Mouse (Mus musculus) stomach, embryonic 16.5 days (tissue): ENCODE results near the gene Spag8. TPM values are rescaled to one million over a fixed set of nuclear protein-coding genes. Genes with fewer than 3 reads are reported as not detected.

Experiments used
- ATAC-seq: fragments of 200-750 bp; cut with Nextera tagmentation; 2 replicates; pipeline ENCODE4 v1.8.0; 2017; ENCODE audit warnings: moderate number of reproducible peaks, moderate TSS enrichment; ENCODE audit not compliant: insufficient read depth, low FRiP score
- H3K27ac ChIP-seq: fragments of 300-500 bp; sonication (generic); 2 replicates; pipeline ENCODE4 v1.5.1; 2014; ENCODE audit warnings: low read length
- H3K27me3 ChIP-seq: fragments of 300-500 bp; sonication (generic); 2 replicates; pipeline ENCODE4 v1.6.1; 2014; ENCODE audit warnings: low read length, control low read depth, mixed read lengths; ENCODE audit not compliant: control insufficient read depth, insufficient read depth
- H3K36me3 ChIP-seq: fragments of 300-500 bp; sonication (generic); 2 replicates; pipeline ENCODE4 v1.6.1; 2014; ENCODE audit warnings: low read length; ENCODE audit not compliant: control insufficient read depth, insufficient read depth
- H3K4me1 ChIP-seq: fragments of 300-500 bp; sonication (generic); 2 replicates; pipeline ENCODE4 v1.6.1; 2014; ENCODE audit warnings: low read length, control low read depth, mixed read lengths; ENCODE audit not compliant: control insufficient read depth, insufficient read depth
- H3K4me2 ChIP-seq: fragments of 300-500 bp; sonication (generic); 2 replicates; pipeline ENCODE4 v1.6.1; 2014; ENCODE audit warnings: low read depth, low read length, mixed read lengths
- H3K4me3 ChIP-seq: fragments of 300-500 bp; sonication (generic); replicated peaks from 2 replicates; pipeline ENCODE4 v1.5.1; 2014; ENCODE audit warnings: mild to moderate bottlenecking, low read length
- H3K9ac ChIP-seq: fragments of 300-500 bp; sonication (generic); 2 replicates; pipeline ENCODE4 v1.6.1; 2014; ENCODE audit warnings: low read length
- H3K9me3 ChIP-seq: fragments of 300-500 bp; sonication (generic); replicated peaks from 2 replicates; pipeline ENCODE4 v1.6.1; 2016; ENCODE audit warnings: low read length, control low read depth; ENCODE audit not compliant: control insufficient read depth
- WGBS: fragments of 180-500 bp; shearing (Covaris S2); extraction: QIAGEN DNeasy Blood & Tissue Kit; methylation state at CpG from one replicate; pipeline ENCODE4 v1.1.7; 2014; 5-methylcytosine and 5-hydroxymethylcytosine counted together
- polyA plus RNA-seq: library from polyadenylated mRNA; unstranded; fragments of >200 nt; fragmentation: Nextera tagmentation; extraction: Ambion mirVana; gene quantifications from 2 replicates; pipeline ENCODE4 v1.2.1, GENCODE M21; 2015

The Spag8 gene
- 1.3 TPM in 2 replicates for polyA plus RNA-seq

DNA sequence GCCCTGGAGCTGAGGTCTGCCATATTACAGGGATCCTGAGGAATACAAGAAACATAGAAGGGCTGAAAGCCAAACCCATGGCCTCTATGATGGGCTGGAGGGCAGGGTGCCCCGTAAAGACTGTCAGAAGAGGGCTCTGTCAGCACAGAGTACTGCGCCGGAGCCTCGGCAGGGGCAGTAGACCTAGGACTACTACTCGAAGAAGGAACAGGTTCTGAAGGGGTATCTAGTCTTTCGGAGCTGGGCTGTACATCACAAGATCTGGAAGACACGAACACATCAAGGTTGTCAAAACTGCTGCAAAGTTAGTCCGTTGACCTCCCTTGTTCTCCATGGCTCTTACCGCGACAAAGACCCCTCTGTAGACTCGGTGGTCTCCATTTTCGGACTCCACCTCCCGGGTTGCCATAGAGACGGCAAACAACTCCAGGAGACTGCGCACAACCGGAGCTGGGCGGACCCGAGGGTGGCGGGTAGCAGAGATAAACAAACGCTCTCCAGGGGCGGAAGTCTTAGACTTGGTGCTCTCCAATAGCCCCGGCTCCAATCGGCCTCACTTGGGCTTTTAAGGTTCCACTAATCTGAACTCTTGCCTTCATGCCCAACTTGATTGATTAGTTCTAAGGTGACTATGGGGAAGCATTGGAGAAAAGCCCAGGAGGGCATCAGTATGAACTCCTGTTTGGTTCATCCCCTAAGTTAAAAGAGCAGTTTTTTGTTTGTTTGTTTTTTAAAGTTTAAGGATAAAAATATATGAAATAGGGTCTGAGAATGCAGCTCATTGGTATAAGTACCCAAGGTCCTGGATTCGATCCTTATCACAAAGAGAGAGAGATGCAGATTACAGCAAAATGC, at the start of gene Spag8:
Gene Spag8, minus strand, starts transcription at position 434 of the 855 bp plus-strand sequence.
- no peak within 1 kb of the TSS for H3K9ac ChIP-seq
- H3K27me3 ChIP-seq: no peaks in the 10 kb centered on the region
- H3K36me3 ChIP-seq: peaks cover 11% of the 10 kb centered on the region
- peak within 1 kb of the TSS; percentile 33 for H3K4me3 ChIP-seq
- peaks cover 6% of the 10 kb centered on the region for H3K9me3 ChIP-seq
- no peak for ATAC-seq
- H3K27ac ChIP-seq: no peak within 1 kb of the TSS
- H3K4me2 ChIP-seq: peak within 1 kb of the TSS; percentile 55
- WGBS: 15% methylated on average over 24 of the region's 24 CpGs
- H3K4me1 ChIP-seq: peaks cover 4% of the 10 kb centered on the region

DNA sequence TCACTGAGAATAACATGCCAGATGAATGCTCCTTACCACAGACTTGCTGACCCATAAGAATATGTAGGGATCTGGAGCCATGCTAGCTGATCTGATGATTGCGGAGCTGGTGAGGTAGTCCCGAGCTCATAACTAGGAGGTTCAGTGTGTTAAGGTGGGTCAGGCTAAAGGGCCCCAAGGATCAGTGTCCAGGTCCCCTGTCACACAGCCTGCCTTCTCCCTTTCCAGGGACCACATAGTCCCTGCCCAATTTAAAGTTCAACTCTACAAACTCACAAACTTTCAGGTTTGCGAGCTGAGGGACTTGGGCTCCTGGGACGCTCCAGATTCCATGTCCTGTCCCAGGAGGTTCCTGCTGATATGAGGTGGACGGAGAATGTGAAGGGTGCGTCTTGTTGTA, 47.3 kb upstream of the Spag8 start, which contains the start of gene Olfr70:
Gene Olfr70, minus strand, starts transcription at position 101 of the 400 bp plus-strand sequence.
- no peak for ATAC-seq
- H3K27ac ChIP-seq: no peak within 1 kb of the TSS
- H3K36me3 ChIP-seq: no peaks in the 10 kb centered on the region
- no peaks in the 10 kb centered on the region for H3K4me1 ChIP-seq
- H3K4me2 ChIP-seq: no peak within 1 kb of the TSS
- WGBS: 86% methylated on average over 6 of the region's 6 CpGs
- H3K9ac ChIP-seq: no peak within 1 kb of the TSS
- H3K27me3 ChIP-seq: no peaks in the 10 kb centered on the region
- no peaks in the 10 kb centered on the region for H3K9me3 ChIP-seq
- no peak within 1 kb of the TSS for H3K4me3 ChIP-seq

DNA sequence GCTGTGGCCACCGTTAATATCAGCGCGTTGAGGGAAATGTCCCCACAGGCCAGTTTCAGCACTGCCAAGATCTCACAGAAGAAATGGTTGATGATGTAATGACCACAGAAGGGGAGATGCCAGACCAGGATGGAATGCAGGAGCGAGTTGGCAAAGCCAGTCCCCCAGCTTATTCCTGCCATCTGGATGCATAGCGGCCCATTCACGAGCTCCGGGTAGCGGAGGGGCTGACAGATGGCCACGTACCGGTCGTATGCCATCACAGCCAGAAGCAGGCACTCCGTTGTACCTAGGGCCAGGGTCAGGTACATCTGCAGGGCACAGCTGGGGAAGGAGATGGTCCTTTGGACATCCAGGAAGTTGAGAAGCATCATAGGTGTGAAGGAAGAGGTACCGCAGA, 43.2 kb upstream of the Spag8 start:
- ATAC-seq: no peak
- Histone ChIP-seq H3K27ac (no peak overlapping the region), H3K27me3 (no peaks in the 10 kb centered on the region), H3K36me3 (no peaks in the 10 kb centered on the region), H3K9me3 (no peaks in the 10 kb centered on the region), H3K4me3 (no peak overlapping the region), H3K4me2 (no peak overlapping the region), H3K9ac (no peak overlapping the region), H3K4me1 (peaks cover 3% of the 10 kb centered on the region; the same call in 1 of the 2 replicates)
- WGBS: 90% methylated on average over 13 of the region's 13 CpGs

DNA sequence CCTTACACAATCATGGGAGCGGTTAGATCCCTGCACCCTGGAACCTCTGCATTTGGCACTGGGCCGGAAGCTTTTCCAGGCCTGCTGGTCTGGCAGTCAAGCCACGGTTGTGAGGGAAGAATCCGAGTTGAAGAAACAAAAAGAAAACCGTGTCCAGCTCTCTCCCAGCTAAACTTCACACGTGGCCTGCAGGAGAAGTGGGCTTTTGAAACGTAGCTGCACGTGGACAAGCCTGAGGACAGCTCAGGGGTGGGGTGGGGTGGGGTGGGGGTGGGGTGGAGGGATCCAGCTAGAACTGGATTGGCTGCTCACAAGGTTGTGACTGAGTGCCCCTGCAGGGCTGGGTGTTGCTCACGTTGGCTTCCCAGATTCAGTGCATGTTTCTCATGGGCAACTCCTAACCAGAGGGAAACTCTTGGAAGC, 41.9 kb upstream of the Spag8 start:
- Histone ChIP-seq H3K4me2 (no peak overlapping the region; the same call in 1 of the 2 replicates), H3K36me3 (no peaks in the 10 kb centered on the region), H3K9me3 (no peaks in the 10 kb centered on the region), H3K27me3 (no peaks in the 10 kb centered on the region), H3K9ac (no peak overlapping the region), H3K27ac (0 out of 2 replicates have a peak overlapping the region, but pooled peaks have one; percentile 19), H3K4me3 (no peak overlapping the region), H3K4me1 (peaks cover 3% of the 10 kb centered on the region; the same call in 1 of the 2 replicates)
- peak; percentile 70; the same call in 1 of the 2 replicates for ATAC-seq
- WGBS: 20% methylated on average over 9 of the region's 9 CpGs

DNA sequence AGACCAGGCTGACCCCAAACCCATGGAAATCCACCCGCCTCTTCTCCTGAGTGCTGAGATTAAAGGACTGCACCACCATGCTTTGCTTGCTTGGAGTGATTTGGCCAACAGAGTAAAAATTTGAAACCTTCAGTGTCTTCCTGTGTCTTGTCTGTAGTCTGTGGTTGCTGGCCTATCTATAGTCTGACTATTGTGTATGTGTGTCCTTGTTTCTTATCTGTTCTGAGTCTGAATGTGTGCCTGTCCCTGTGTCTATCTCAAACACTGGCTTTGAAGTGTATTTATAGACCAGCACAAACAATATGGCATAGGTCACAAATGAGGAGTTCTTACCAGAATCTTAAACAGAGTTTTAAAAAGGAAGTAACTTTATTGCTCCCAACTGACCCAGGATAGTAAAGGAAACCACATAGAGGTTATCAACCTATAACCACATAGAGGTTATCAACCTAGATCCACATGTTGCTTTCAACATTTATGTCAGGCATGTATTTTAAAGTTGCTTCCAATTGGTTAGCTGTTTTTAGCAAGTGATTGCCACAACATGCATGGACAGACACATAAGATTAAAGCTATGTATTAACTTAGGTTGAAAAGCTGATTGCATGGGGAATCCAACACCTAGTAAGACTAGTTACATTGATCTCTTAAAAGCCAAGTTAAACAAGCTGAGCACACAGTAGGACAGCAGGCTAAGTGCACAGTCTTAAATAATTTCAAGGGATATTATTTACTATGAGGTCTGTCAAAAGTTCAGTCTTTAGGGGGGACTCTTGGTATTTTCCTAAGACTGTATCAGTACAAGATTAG, 41.2 kb upstream of the Spag8 start:
- H3K4me1 ChIP-seq: peaks cover 3% of the 10 kb centered on the region; the same call in 1 of the 2 replicates
- H3K27ac ChIP-seq: 0 out of 2 replicates have a peak overlapping the region, but pooled peaks have one; percentile 19
- H3K36me3 ChIP-seq: no peaks in the 10 kb centered on the region
- H3K9me3 ChIP-seq: no peaks in the 10 kb centered on the region
- H3K9ac ChIP-seq: no peak overlapping the region
- H3K27me3 ChIP-seq: no peaks in the 10 kb centered on the region
- H3K4me3 ChIP-seq: no peak overlapping the region
- no peak for ATAC-seq
- H3K4me2 ChIP-seq: no peak overlapping the region
- 88% methylated on average over 1 of the region's 1 CpGs for WGBS

DNA sequence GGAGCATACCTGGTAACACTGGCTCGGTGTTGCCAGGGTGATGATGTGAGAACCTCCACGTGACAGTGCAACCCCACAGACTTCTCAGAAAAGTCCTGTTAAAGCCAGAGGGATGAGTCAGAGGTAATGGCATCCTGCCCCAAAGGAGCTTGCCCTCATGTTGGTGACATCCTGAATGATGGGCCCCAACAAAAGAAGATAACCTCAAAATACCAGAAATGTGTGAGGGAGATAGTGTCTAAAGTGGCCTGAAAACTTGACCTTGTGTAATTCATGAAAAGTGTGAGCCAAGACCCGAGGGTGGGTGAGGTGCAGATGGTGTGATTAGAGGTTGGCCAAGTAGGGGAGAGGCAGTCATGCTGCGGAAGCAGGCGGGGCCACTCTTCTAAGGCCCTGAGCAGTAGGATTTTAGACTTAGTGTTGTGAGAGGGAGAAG, 40.4 kb upstream of the Spag8 start:
- peaks cover 3% of the 10 kb centered on the region; the same call in 1 of the 2 replicates for H3K4me1 ChIP-seq
- no peaks in the 10 kb centered on the region for H3K27me3 ChIP-seq
- H3K4me3 ChIP-seq: no peak overlapping the region
- WGBS: 56% methylated on average over 5 of the region's 5 CpGs
- ATAC-seq: no peak; the same call in 1 of the 2 replicates
- H3K9me3 ChIP-seq: no peaks in the 10 kb centered on the region
- H3K4me2 ChIP-seq: no peak overlapping the region
- H3K36me3 ChIP-seq: no peaks in the 10 kb centered on the region
- no peak overlapping the region for H3K9ac ChIP-seq
- H3K27ac ChIP-seq: no peak overlapping the region

DNA sequence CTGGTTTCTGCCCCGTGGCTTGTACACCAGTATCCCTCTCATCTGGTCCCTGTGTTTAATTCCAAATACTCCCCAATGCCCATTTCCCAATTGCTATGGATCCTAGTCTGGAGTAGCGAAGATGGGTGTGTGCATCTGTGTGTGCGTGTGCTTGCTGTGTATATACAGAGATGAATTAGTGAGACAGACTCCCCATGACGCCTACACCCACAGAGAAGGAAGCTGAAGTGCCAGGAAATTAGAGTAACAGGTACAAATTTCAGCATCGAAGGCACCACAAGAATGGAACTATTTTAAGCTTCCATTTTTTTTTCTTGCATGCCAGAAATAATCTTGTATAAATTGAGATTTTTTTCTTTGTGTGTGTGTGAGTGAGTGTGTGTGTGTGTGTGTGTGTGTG, 37.6 kb upstream of the Spag8 start:
- Histone ChIP-seq H3K27ac (no peak overlapping the region), H3K27me3 (no peaks in the 10 kb centered on the region), H3K9ac (no peak overlapping the region), H3K4me3 (no peak overlapping the region), H3K36me3 (no peaks in the 10 kb centered on the region), H3K4me2 (no peak overlapping the region), H3K9me3 (no peaks in the 10 kb centered on the region), H3K4me1 (peaks cover 3% of the 10 kb centered on the region; the same call in 1 of the 2 replicates)
- WGBS: 69% methylated on average over 5 of the region's 5 CpGs
- no peak for ATAC-seq

DNA sequence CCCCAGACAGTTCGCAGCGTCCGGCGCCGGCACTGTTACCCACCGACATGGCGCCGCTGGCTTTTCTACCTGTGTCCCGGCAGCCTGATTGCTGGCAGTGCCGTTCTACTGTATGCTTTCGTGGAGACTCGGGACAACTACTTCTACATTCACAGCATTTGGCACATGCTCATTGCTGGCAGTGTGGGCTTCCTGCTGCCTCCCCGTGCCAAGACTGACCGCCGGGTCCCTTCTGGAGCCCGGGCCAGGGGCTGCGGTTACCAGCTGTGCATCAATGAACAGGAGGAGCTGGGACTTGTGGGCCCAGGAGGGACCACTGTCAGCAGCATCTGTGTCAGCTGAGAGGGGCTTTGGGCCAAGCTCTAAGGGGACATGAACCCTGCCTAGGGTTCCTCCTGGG, 36.6 kb upstream of the Spag8 start:
- H3K4me2 ChIP-seq: no peak overlapping the region
- ATAC-seq: no peak

More for the DNA sequence above, 36.6 kb upstream of the Spag8 start:
- no peaks in the 10 kb centered on the region for H3K9me3 ChIP-seq
- no peak overlapping the region for H3K9ac ChIP-seq
- H3K36me3 ChIP-seq: no peaks in the 10 kb centered on the region
- H3K27ac ChIP-seq: no peak overlapping the region
- no peaks in the 10 kb centered on the region for H3K27me3 ChIP-seq
- no peak overlapping the region for H3K4me3 ChIP-seq
- WGBS: 95% methylated on average over 17 of the region's 17 CpGs
- no peaks in the 10 kb centered on the region for H3K4me1 ChIP-seq
